Mouse (Mus musculus) small intestine, adult 2 months (tissue): ENCODE measurements around the gene 4930519P11Rik.

ENCODE experiments used
- CTCF ChIP-seq: fragments of 200-500 bp; IDR thresholded peaks from 2 replicates; pipeline ENCODE4 v1.5.1; 2012; ENCODE audit warnings: low read depth, mild to moderate bottlenecking, control low read depth, inconsistent platforms, low read length, moderate library complexity, mixed read lengths; ENCODE audit not compliant: insufficient replicate concordance, insufficient read length; ENCODE audit errors: extremely low read depth
- POLR2A ChIP-seq: fragments of 200-500 bp; IDR thresholded peaks from 2 replicates; pipeline ENCODE4 v1.6.1; 2012; ENCODE audit warnings: low read depth, mild to moderate bottlenecking, control low read depth, inconsistent platforms, low read length, moderate library complexity

GRCm38 (mm10) chr2:154609050-154609767 lies 4.0 kb downstream of the 4930519P11Rik start:
- TF ChIP-seq CTCF: no peak
- TF ChIP-seq POLR2A: no peak
